Mouse (Mus musculus) monocyte, adult 5-6 weeks (primary cell): Measurements from ENCODE around the gene Olfr1218. TPM values are rescaled to one million over a fixed set of nuclear protein-coding genes. Genes with fewer than 3 reads are reported as not detected.
"Not testable (repeated sequence)": the region's sequence is repeated elsewhere in the genome, so short reads cannot be mapped to it uniquely, and the experiment has no call there.

ENCODE experiments used
- ATAC-seq: fragments of 153-309, 156-312 bp; replicated peaks from 2 replicates; pipeline ENCODE4 v1.8.0; 2017; ENCODE audit warnings: mild to moderate bottlenecking; ENCODE audit not compliant: low TSS enrichment, insufficient number of reproducible peaks, severe bottlenecking, poor library complexity, low FRiP score
- total RNA-seq: library from RNA; stranded (forward); fragments of 200-1000, 200-491, 200-594 nt; gene quantifications from 3 replicates; pipeline ENCODE4 v1.2.3, GENCODE M21; 2017

The Olfr1218 gene
- total RNA-seq: not detected in 3 replicates

DNA sequence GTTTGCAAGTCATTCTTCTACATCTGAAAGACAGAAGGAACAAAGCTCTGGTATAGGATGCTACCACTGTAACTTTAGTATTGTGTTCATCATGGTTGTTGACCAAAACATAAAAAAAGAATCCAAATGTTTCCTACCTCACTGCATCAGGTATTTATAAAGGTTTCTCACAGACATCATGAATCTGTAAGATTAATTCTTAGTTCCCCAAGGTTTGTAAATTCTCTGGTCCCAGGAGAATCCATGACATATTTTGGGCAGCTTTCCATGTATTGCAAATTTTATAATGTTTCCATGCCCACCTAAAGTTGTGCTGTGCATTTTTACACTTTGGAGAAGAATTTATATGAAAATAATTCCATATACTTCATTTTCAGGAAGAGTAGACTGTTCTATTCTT lies at the start of gene Olfr1218:
TSS of gene Olfr1218 (minus strand) at position 101 of the 400 bp plus-strand sequence.
- no peak for ATAC-seq

- no peak for ATAC-seq
These were observed 45.7 kb upstream of the Olfr1218 start, which contains the start of gene Olfr1220 for GRCm38 (mm10) chr2:89106735-89107134. Olfr1220 (minus strand) TSS chr2:89106835.

- ATAC-seq: no peak
These were observed 44.7 kb upstream of the Olfr1218 start for GRCm38 (mm10) chr2:89105651-89106050.

GRCm38 (mm10) chr2:89093848-89094247 lies 32.9 kb upstream of the Olfr1218 start:
- ATAC-seq: no peak

DNA sequence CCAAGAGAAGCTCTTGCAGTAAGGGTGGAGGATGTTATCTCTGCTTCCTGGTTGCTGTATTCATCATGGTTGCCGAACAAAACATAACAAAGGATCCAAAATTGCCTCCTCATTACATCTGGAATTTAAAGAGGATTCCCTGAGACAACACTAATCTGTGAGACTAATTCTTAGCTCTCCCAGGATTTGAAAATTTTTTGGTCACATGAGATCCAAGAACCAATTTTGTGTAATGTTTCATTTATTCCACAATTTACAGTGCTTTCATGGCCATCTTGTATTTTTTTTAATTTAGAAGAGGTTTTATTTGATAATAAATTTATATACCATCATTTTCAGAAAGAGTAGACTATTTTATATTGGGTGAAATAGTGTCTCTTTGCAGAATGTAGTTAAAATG lies 22.4 kb upstream of the Olfr1218 start, which contains the start of gene Olfr1219:
TSS of gene Olfr1219 (minus strand) at position 101 of the 400 bp plus-strand sequence.
- no peak for ATAC-seq

DNA sequence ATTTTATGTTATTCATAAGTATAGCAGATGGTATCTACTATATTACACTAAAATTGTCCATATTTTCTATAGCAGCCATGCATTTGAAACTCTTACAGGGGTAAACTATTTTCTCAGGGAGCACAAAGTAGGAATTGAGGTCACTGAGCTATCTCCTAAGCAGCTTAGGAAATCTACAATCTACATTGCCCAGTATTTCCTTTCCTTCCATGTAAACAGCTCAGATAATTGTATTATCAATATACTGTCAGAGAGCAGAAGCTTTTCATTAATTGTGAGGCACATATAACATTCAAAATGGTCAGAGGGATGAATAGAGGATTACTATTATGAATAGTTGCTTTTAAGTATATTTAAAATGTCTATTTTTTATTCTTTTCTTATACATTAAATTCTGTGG lies 20.5 kb upstream of the Olfr1218 start:
- no peak for ATAC-seq

DNA sequence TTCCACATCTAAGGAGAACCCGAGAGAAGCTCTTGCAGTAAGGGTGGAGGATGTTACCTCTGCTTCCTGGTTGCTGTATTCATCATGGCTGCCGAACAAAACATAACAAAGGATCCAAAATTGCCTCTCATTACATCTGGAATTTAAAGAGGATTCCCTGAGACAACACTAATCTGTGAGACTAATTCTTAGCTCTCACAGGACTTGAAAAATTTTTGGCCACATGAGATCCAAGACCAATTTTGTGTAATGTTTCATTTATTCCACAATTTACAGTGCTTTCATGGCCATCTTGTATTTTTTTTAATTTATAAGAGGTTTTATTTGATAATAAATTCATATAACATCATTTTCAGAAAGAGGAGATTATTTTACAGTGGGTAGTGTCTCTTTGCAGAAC lies 29.0 kb downstream of the Olfr1218 start, which contains the start of gene Olfr1217:
TSS of gene Olfr1217 (minus strand) at position 101 of the 400 bp plus-strand sequence.
- no peak for ATAC-seq

GRCm38 (mm10) chr2:89021436-89021835 lies 39.6 kb downstream of the Olfr1218 start:
- ATAC-seq: not testable (repeated sequence)

DNA sequence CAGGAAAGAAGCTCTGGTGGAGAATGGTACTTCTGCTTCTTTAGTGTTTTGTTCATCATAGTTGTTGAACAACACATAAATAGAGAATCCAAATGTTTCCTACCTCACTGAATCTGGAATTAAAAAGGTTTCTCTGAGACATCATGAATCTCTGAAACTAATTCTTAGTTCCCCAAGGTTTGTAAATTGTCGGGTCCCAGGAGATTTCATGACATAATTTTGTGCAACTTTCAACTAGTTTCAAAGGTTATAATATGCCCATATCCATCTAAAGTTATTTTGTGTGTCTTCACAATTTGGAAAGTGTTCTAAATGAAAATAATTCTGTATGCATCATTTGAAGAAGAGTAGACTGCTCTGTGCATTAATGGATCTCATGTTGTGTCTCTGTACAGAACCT lies 42.7 kb downstream of the Olfr1218 start, which contains the start of gene Olfr1216:
TSS of gene Olfr1216 (minus strand) at position 101 of the 400 bp plus-strand sequence.
- no peak for ATAC-seq

DNA sequence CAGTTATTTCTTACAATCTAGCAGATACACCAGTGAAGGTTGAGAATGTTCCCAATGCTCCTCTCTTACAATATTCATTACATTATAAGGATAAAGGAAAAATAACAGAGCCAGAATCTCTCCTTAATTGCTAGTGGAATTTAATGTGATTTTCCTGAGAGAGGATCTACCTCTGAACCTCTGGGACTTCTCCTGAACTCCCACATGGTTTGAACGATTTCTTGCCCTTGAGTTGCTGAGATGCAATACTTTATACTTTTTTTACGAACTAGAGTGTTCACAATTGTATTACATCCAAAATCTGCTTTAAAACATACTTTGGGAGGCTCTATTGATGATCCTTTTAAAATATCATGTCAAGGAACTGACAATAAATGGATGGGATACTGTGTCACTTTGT lies 54.1 kb downstream of the Olfr1218 start, which contains the start of gene Olfr1215:
TSS of gene Olfr1215 (minus strand) at position 101 of the 400 bp plus-strand sequence.
- no peak for ATAC-seq

Other genes with a start within 250 kb of the Olfr1218 start
- gene Olfr1202, start 246.7 kb downstream of the Olfr1218 start, total RNA-seq: not detected in 3 replicates
- not detected in 3 replicates for gene Olfr1205, start 231.4 kb downstream of the Olfr1218 start, total RNA-seq
- gene Olfr1204, start 211.9 kb downstream of the Olfr1218 start, total RNA-seq: not detected in 3 replicates
- not detected in 3 replicates for gene Olfr1206, start 198.0 kb downstream of the Olfr1218 start, total RNA-seq
- not detected in 3 replicates for gene Olfr1208, start 158.9 kb downstream of the Olfr1218 start, total RNA-seq
- gene Olfr1209, start 146.0 kb downstream of the Olfr1218 start, total RNA-seq: not detected in 3 replicates
- 0.75 TPM in 1 of 3 replicates, not detected in the others for gene Olfr1211, start 123.1 kb downstream of the Olfr1218 start, total RNA-seq
- not detected in 3 replicates for gene Olfr1212, start 107.2 kb downstream of the Olfr1218 start, total RNA-seq
- gene Gm13762, start 80.9 kb downstream of the Olfr1218 start, total RNA-seq: not detected in 3 replicates
- gene Olfr1214, start 68.5 kb downstream of the Olfr1218 start, total RNA-seq: not detected in 3 replicates
- gene Olfr1215, start 54.2 kb downstream of the Olfr1218 start, total RNA-seq: not detected in 3 replicates
- gene Olfr1216, start 42.8 kb downstream of the Olfr1218 start, total RNA-seq: not detected in 3 replicates
- gene Olfr1217, start 29.1 kb downstream of the Olfr1218 start, total RNA-seq: not detected in 3 replicates
- gene Olfr1219, start 22.3 kb upstream of the Olfr1218 start, total RNA-seq: not detected in 3 replicates
- not detected in 3 replicates for gene Olfr1220, start 45.6 kb upstream of the Olfr1218 start, total RNA-seq
- not detected in 3 replicates for gene Olfr1221, start 56.1 kb upstream of the Olfr1218 start, total RNA-seq
- gene Olfr1222, start 71.9 kb upstream of the Olfr1218 start, total RNA-seq: 0.96 TPM in 1 of 3 replicates, not detected in the others
- gene Olfr1223, start 90.4 kb upstream of the Olfr1218 start, total RNA-seq: not detected in 3 replicates
- gene Olfr1224-ps1, start 102.9 kb upstream of the Olfr1218 start, total RNA-seq: not detected in 3 replicates
- gene Olfr1225, start 113.5 kb upstream of the Olfr1218 start, total RNA-seq: not detected in 3 replicates
- gene Olfr1226, start 138.9 kb upstream of the Olfr1218 start, total RNA-seq: not detected in 3 replicates
- gene Olfr1228, start 192.9 kb upstream of the Olfr1218 start, total RNA-seq: 1.0 TPM in 1 of 3 replicates, not detected in the others
- gene Olfr1229, start 226.8 kb upstream of the Olfr1218 start, total RNA-seq: not detected in 3 replicates
- not detected in 3 replicates for gene Olfr1230, start 236.1 kb upstream of the Olfr1218 start, total RNA-seq
- gene Olfr1231, start 245.9 kb upstream of the Olfr1218 start, total RNA-seq: 1.3 TPM in 1 of 3 replicates, not detected in the others